Mouse (Mus musculus): ENCODE data around the gene Cmc2. TPM values are rescaled to one million over a fixed set of nuclear protein-coding genes. Genes with fewer than 3 reads are reported as not detected.
A peak's percentile ranks its signal among the peaks of the same experiment; 100 is the strongest.

The Cmc2 gene
- total RNA-seq, 2 experiments from 2014 or later = 19.2 to 20.8 TPM

GRCm38 (mm10) chr8:116868699-116869098 is 52.6 kb downstream of the Cmc2 start:
- H3K27ac ChIP-seq = no peak overlapping the region
- peak; percentile 39 to 54 for DNase-seq (ENCODE audit: extremely low spot score in 1 of 2, low spot score in 2 of 2)
- TF ChIP-seq CTCF (IDR thresholded peaks at IDR 0.05) = peak; percentile 68
- intact Hi-C loops (cut with DNase I) = loop anchor here (2.0 to 5.0 kb wide), 4 partner anchors 66 to 388 kb away; no protein-coding TSS in a partner anchor
- H3K4me3 ChIP-seq = no peak overlapping the region

GRCm38 (mm10) chr8:116867321-116867720 is 53.9 kb downstream of the Cmc2 start:
- H3K4me3 ChIP-seq = no peak overlapping the region
- no peak overlapping the region for H3K27ac ChIP-seq
- TF ChIP-seq CTCF (IDR thresholded peaks at IDR 0.05) = no peak
- DNase-seq (ENCODE audit: extremely low spot score in 1 of 2, low spot score in 2 of 2) = no peak
- intact Hi-C loops (cut with DNase I) = loop anchor here (2.0 to 5.0 kb wide), 3 partner anchors 65 to 205 kb away; no protein-coding TSS in a partner anchor

GRCm38 (mm10) chr8:116866118-116866903 is 54.9 kb downstream of the Cmc2 start:
- peak; percentile 72 for TF ChIP-seq CTCF (IDR thresholded peaks at IDR 0.05)
- intact Hi-C loops (cut with DNase I) = loop anchor here (2.0 to 5.0 kb wide), 3 partner anchors 64 to 204 kb away; no protein-coding TSS in a partner anchor
- Histone ChIP-seq H3K4me3 (no peak overlapping the region), H3K27ac (no peak overlapping the region)
- DNase-seq (ENCODE audit: extremely low spot score in 1 of 2, low spot score in 2 of 2) = no peak

- intact Hi-C loops (cut with DNase I) = no loop called here
- Histone ChIP-seq H3K27ac (no peak overlapping the region), H3K4me3 (no peak overlapping the region)
- no peak for DNase-seq (ENCODE audit: extremely low spot score in 1 of 2, low spot score in 2 of 2)
- no peak for TF ChIP-seq CTCF (IDR thresholded peaks at IDR 0.05)
These were observed 56.7 kb downstream of the Cmc2 start for GRCm38 (mm10) chr8:116864514-116864913.

- DNase-seq (ENCODE audit: extremely low spot score in 1 of 2, low spot score in 2 of 2) = no peak
- H3K4me3 ChIP-seq = no peak overlapping the region
- TF ChIP-seq CTCF (IDR thresholded peaks at IDR 0.05) = no peak; the same call in 1 of the 2 replicates
- intact Hi-C loops (cut with DNase I) = no loop called here
- no peak overlapping the region for H3K27ac ChIP-seq
These were observed 57.2 kb downstream of the Cmc2 start for GRCm38 (mm10) chr8:116864022-116864387.

GRCm38 (mm10) chr8:116863357-116864021 is 57.8 kb downstream of the Cmc2 start:
- peak; percentile 65 for DNase-seq (ENCODE audit: extremely low spot score in 1 of 2, low spot score in 2 of 2)
- Histone ChIP-seq H3K27ac (no peak overlapping the region), H3K4me3 (peak overlapping the region; percentile 26)
- intact Hi-C loops (cut with DNase I) = no loop called here
- no peak for TF ChIP-seq CTCF (IDR thresholded peaks at IDR 0.05)

- no peak overlapping the region for H3K4me3 ChIP-seq
- H3K27ac ChIP-seq = no peak overlapping the region
- no peak for DNase-seq (ENCODE audit: extremely low spot score in 1 of 2, low spot score in 2 of 2)
- intact Hi-C loops (cut with DNase I) = no loop called here
- TF ChIP-seq CTCF (IDR thresholded peaks at IDR 0.05) = no peak
These were observed 59.1 kb downstream of the Cmc2 start for GRCm38 (mm10) chr8:116862191-116862590.

GRCm38 (mm10) chr8:116852042-116852441 is 69.2 kb downstream of the Cmc2 start:
- intact Hi-C loops (cut with DNase I) = no loop called here

GRCm38 (mm10) chr8:116848042-116848441 is 73.2 kb downstream of the Cmc2 start:
- intact Hi-C loops (cut with DNase I) = no loop called here
- no peak for TF ChIP-seq CTCF (IDR thresholded peaks at IDR 0.05)
- DNase-seq (ENCODE audit: extremely low spot score in 1 of 2, low spot score in 2 of 2) = no peak
- H3K4me3 ChIP-seq = no peak overlapping the region
- no peak overlapping the region for H3K27ac ChIP-seq

More at GRCm38 (mm10) chr8:116852042-116852441, 69.2 kb downstream of the Cmc2 start:
- H3K27ac ChIP-seq = no peak overlapping the region
- TF ChIP-seq CTCF (IDR thresholded peaks at IDR 0.05) = no peak
- no peak overlapping the region for H3K4me3 ChIP-seq
- DNase-seq (ENCODE audit: extremely low spot score in 1 of 2, low spot score in 2 of 2) = no peak

GRCm38 (mm10) chr8:116842678-116843077 is 78.6 kb downstream of the Cmc2 start:
- no peak for DNase-seq (ENCODE audit: extremely low spot score in 1 of 2, low spot score in 2 of 2)
- no peak overlapping the region for H3K27ac ChIP-seq
- no peak overlapping the region for H3K4me3 ChIP-seq
- TF ChIP-seq CTCF (IDR thresholded peaks at IDR 0.05) = no peak
- intact Hi-C loops (cut with DNase I) = no loop called here

Other genes starting within 250 kb of the Cmc2 start
- 10 to 100 TPM; 22.4 to 24.1 TPM for gene Cdyl2, start 188.5 kb downstream of the Cmc2 start, total RNA-seq (2021)
- gene Cenpn, start 275 bp upstream of the Cmc2 start, total RNA-seq (2021) = 1 to 10 TPM in 1 of 2 experiments, under 1 TPM in 1; 0.97 to 2.0 TPM
- 10 to 100 TPM; 73.9 to 76.0 TPM for gene Atmin, start 21.9 kb upstream of the Cmc2 start, total RNA-seq (2021)
- gene 1700030J22Rik, start 57.5 kb upstream of the Cmc2 start, total RNA-seq (2021) = 10 to 100 TPM; 11.5 to 14.3 TPM
- 10 to 100 TPM; 34.4 to 36.3 TPM for gene Gcsh, start 72.1 kb upstream of the Cmc2 start, total RNA-seq (2021)
- under 1 TPM; 0.18 to 0.23 TPM for gene Pkd1l2, start 161.0 kb upstream of the Cmc2 start, total RNA-seq (2021)
- not detected for gene Bco1, start 174.4 kb upstream of the Cmc2 start, total RNA-seq (2021)
- 10 to 100 TPM; 18.4 to 19.4 TPM for gene Gan, start 236.7 kb upstream of the Cmc2 start, total RNA-seq (2021)

All from left cerebral cortex, adult 2 months (tissue).